Mouse (Mus musculus): ENCODE measurements around the gene Muc13. TPM values are rescaled to one million over a fixed set of nuclear protein-coding genes. Genes with fewer than 3 reads are reported as not detected.

The Muc13 gene
- total RNA-seq (2021) = under 1 TPM; 0.14 TPM
- long read RNA-seq, experiment 1, partial matches to known transcripts = 0 of 3 reads
- long read RNA-seq, experiment 1, other reads (novel, unspliced or antisense) = 3 of 3 reads
- long read RNA-seq, experiment 2 = 0 reads

GRCm38 (mm10) chr16:33793846-33794791, at the start of gene Muc13:
Gene Muc13, plus strand, starts transcription at chr16:33794037.
- DNase-seq (ENCODE audit: low spot score in 2 of 2) = no peak

- DNase-seq (ENCODE audit: low spot score in 2 of 2) = no peak
These were observed 49.0 kb upstream of the Muc13 start for GRCm38 (mm10) chr16:33744622-33745419.

- DNase-seq (ENCODE audit: low spot score in 2 of 2) = no peak
These were observed 48.4 kb upstream of the Muc13 start for GRCm38 (mm10) chr16:33745457-33745856.

GRCm38 (mm10) chr16:33746074-33746676, 47.7 kb upstream of the Muc13 start:
- no peak for DNase-seq (ENCODE audit: low spot score in 2 of 2)

- DNase-seq (ENCODE audit: low spot score in 2 of 2) = no peak
These were observed 46.4 kb upstream of the Muc13 start for GRCm38 (mm10) chr16:33747346-33747954.

GRCm38 (mm10) chr16:33747994-33748393, 45.8 kb upstream of the Muc13 start:
- no peak for DNase-seq (ENCODE audit: low spot score in 2 of 2)

GRCm38 (mm10) chr16:33751152-33751551, 42.7 kb upstream of the Muc13 start:
- DNase-seq (ENCODE audit: low spot score in 2 of 2) = no peak

GRCm38 (mm10) chr16:33751590-33751989, 42.2 kb upstream of the Muc13 start:
- DNase-seq (ENCODE audit: low spot score in 2 of 2) = no peak

GRCm38 (mm10) chr16:33752904-33753578, 40.8 kb upstream of the Muc13 start:
- no peak for DNase-seq (ENCODE audit: low spot score in 2 of 2)

GRCm38 (mm10) chr16:33755293-33755692, 38.5 kb upstream of the Muc13 start:
- no peak for DNase-seq (ENCODE audit: low spot score in 2 of 2)

GRCm38 (mm10) chr16:33755961-33756360, 37.9 kb upstream of the Muc13 start:
- DNase-seq (ENCODE audit: low spot score in 2 of 2) = no peak

- no peak for DNase-seq (ENCODE audit: low spot score in 2 of 2)
These were observed 37.4 kb upstream of the Muc13 start for GRCm38 (mm10) chr16:33756396-33756795.

- no peak for DNase-seq (ENCODE audit: low spot score in 2 of 2)
These were observed 34.6 kb upstream of the Muc13 start for GRCm38 (mm10) chr16:33759207-33759606.

GRCm38 (mm10) chr16:33760542-33760941, 33.3 kb upstream of the Muc13 start:
- no peak for DNase-seq (ENCODE audit: low spot score in 2 of 2)

- DNase-seq (ENCODE audit: low spot score in 2 of 2) = no peak
These were observed 32.8 kb upstream of the Muc13 start for GRCm38 (mm10) chr16:33760996-33761395.

- no peak for DNase-seq (ENCODE audit: low spot score in 2 of 2)
These were observed 29.2 kb upstream of the Muc13 start for GRCm38 (mm10) chr16:33764501-33765193.

GRCm38 (mm10) chr16:33765477-33765876, 28.4 kb upstream of the Muc13 start:
- DNase-seq (ENCODE audit: low spot score in 2 of 2) = no peak

GRCm38 (mm10) chr16:33766309-33766708, 27.5 kb upstream of the Muc13 start:
- no peak for DNase-seq (ENCODE audit: low spot score in 2 of 2)

GRCm38 (mm10) chr16:33766757-33767156, 27.1 kb upstream of the Muc13 start:
- peak in 1 of 2 experiments; percentile 7 for DNase-seq (ENCODE audit: low spot score in 2 of 2)
